Mouse (Mus musculus) adrenal gland, adult 2 months (tissue): ENCODE results near the gene Cdc37. TPM values are rescaled to one million over a fixed set of nuclear protein-coding genes. Genes with fewer than 3 reads are reported as not detected.
A peak's percentile ranks its signal among the peaks of the same experiment; 100 is the strongest.
"Not testable (repeated sequence)": the region's sequence is repeated elsewhere in the genome, so short reads cannot be mapped to it uniquely, and the experiment has no call there.

Experiments
- DNase-seq: peaks from one replicate; pipeline ENCODE4 v3.0.0; 2021
- long read RNA-seq: library from polyadenylated mRNA; stranded (forward); transcript quantifications from one replicate; pipeline ENCODE4 v2.0.0, GENCODE M21; 2021
- polyA plus RNA-seq: library from polyadenylated mRNA; depleted of rRNA; stranded (reverse); fragments of >200 nt; gene quantifications from 2 replicates; pipeline ENCODE4 v1.2.3, GENCODE M21; 2012; rRNA removed
- total RNA-seq, 2 experiments: library from RNA; stranded (reverse); gene quantifications; 2 replicates each; pipeline ENCODE4 v1.2.3; 2021

Cdc37 gene
- total RNA-seq = 100 to 1,000 TPM; 179 to 202 TPM
- 58.3 and 59.0 TPM in 2 replicates for polyA plus RNA-seq
- long read RNA-seq, full-length matches to known transcripts = 206 of 238 reads
- long read RNA-seq, partial matches to known transcripts = 7 of 238 reads
- long read RNA-seq, other reads (novel, unspliced or antisense) = 25 of 238 reads

DNA sequence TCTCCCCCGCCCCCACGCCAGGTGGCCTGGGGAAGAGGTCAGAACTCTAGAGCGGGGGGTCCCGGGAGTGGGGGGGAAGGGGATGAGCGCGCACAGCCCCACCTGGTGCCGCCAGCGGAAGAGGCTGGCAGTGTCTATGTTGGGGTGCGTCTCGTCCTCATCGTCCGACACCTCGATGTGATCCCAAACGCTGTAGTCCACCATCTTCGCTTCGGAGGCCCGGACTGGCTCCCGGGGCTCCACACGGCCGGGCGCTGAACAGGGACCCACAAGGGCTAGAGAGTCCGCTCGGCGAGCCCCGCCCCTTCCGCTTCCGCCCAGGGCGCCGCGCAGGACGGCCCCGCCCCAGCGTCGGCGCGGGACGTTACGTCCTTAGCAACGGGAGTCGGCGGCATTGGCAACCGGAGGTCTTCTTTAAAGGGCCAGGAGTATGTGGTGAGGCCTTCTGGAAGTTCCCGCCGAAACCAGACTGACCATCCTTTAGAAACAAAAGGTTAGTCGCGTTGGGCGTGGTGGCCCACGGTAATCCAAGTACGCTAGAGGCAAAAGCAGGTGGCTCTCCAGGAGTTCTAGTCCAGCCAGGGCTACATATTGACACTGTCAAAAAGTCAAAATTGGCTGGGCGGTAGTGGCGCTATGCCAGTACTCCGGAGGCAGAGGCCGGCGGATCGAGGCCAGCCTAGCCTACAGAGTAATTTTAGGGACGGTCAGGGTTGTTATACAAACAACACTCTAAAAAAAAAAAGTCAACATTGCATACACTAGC, at the start of gene Cdc37:
TSS of gene Cdc37 (minus strand) at position 329 of the 766 bp plus-strand sequence.
- DNase-seq = peak; percentile 95

- no peak for DNase-seq
Measured at GRCm38 (mm10) chr9:21198960-21199359, 49.2 kb upstream of the Cdc37 start.

- DNase-seq = no peak
Measured at GRCm38 (mm10) chr9:21197981-21198380, 48.2 kb upstream of the Cdc37 start.

GRCm38 (mm10) chr9:21196521-21197433, 47.0 kb upstream of the Cdc37 start:
- no peak for DNase-seq

- DNase-seq = not testable (repeated sequence)
Measured at GRCm38 (mm10) chr9:21195736-21196505, 46.1 kb upstream of the Cdc37 start.

DNA sequence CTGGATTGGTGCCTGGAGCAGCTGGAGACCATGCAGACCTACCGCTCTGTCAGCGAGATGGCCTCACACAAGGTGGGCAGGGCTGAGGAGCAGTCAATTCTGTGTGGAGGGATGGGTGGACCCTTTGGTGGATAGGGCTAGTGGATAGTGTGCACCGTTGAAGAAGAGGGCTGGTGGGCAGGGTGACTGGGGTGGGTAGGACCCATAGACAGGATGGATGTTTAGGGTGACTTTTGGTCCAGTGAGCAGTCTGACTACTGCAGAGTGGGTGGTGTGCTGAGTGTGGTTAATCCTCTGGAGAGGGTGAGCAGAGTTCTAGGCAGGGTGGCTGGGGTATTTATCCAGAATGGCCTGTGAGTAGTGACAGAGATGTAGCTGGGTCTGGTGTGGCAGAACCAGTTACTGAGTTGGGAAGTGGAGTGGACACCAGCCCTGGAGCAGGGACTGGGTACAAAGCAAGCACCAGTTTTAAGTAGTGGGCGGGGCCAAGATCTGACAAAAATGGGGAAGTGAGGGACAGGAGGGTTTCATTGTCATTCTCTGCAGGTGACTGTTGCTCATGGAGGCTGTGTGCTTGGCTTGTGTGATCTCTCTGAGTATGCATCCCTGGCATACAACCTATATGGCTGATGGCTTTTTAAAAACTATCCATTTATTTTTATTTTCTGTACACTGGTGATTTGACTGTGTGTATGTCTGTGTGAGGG, 45.2 kb upstream of the Cdc37 start:
- no peak for DNase-seq

DNA sequence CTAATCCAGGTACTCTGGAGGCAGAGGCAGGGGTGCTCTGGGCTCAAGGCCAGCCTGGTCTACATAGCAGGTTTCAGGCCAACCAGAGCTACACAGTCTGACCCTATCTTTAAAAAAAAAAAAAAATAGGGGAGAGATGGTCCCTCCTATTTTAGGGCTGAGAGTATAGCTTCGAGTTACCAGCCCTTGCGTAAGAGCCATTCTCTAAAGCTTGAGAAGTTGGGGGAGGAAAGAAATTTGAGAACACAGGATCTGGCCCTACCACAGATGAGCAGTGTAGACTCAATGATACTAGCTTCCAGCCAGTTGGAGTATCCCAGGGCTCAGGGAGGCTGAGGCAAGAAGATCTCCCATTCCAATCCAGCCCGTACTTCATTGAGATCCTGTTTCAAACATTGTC, 44.0 kb upstream of the Cdc37 start:
- DNase-seq = no peak

DNA sequence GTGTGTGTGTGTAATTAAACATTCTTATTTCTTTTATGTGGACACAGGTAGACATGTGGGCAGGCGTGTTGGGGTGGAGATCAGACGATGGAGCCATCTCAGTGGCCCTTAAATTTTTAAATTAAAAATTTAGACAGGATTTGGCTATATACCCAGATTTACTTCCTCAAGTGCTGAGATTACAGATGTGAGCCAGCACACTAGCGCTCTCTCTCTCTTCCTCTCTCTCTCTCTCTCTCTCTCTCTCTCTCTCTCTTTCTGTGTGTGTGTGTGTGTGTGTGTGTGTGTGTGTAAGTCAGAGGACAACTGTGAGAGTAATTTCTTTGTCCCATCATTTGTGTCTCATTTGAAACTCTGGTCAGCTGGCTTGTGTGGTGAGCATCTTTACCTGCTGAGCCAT, 40.9 kb upstream of the Cdc37 start:
- DNase-seq = no peak

GRCm38 (mm10) chr9:21189905-21190304, 40.1 kb upstream of the Cdc37 start:
- no peak for DNase-seq

DNA sequence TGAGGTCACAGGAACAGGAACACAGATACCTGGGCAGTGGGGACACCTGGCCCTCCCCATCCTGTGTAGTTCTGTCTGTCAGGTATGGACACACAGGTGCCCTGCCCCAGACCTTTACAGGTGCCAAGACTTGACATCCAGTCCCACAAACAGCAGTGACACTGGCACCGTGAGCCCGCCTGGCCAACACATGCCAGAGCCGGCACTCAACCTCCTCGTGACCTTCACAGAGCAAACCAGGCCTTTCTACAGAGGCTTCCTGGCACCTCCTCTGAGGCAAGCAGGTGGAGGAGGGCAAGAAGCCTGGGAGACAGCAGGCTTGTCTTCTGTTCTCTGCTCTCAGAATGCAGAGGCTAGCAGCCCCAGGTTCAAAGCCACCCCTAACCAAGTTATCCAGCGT, 35.7 kb upstream of the Cdc37 start:
- DNase-seq = peak; percentile 49

GRCm38 (mm10) chr9:21184733-21185132, 35.0 kb upstream of the Cdc37 start:
- DNase-seq = peak; percentile 55

- DNase-seq = peak; percentile 87
Measured at GRCm38 (mm10) chr9:21183905-21184413, 34.2 kb upstream of the Cdc37 start.

- DNase-seq = no peak
Measured at GRCm38 (mm10) chr9:21183421-21183820, 33.6 kb upstream of the Cdc37 start.

GRCm38 (mm10) chr9:21181421-21182220, 31.8 kb upstream of the Cdc37 start:
- peak; percentile 50 for DNase-seq

GRCm38 (mm10) chr9:21180841-21181240, 31.1 kb upstream of the Cdc37 start:
- no peak for DNase-seq

DNA sequence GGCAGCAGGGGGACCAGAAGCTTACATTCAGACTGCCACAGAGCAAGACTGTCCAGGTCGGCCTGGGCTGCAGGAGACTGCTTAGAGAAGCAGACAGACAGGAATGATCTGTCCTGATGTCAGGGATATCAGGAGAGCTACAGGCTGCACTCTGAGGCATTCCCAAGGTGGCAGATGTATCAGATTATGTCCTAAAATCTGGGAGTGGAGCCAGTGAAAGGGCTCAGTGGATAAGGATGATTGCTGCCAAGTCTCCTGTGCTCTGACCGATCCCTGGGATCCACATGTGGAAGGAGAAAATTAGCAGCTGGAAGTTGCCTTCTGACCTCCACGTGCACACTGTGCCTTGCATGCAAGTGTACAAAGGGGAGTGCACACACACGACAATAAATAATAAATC, 30.6 kb upstream of the Cdc37 start:
- no peak for DNase-seq

GRCm38 (mm10) chr9:21172364-21172763, 22.6 kb upstream of the Cdc37 start:
- DNase-seq = no peak

DNA sequence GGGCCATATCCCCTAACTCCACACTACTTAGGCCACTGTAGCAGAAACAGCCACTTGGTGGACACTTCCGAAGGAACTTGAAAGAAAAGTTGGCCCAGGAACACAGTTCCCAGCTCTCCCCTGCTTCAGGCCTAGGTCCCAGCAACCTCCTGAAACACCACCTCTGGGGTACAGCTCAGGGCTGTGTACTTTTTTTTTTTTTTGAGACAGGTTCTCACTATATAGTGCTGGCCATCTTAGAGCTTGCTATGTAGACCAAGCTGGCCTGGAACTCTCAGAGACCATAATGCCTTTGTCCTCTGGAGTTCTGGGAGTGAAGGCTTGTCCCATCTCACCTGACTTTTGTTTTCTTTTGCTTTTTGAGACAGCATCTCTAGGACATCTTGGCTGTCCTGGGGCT, 19.4 kb upstream of the Cdc37 start:
- DNase-seq = no peak

- DNase-seq = peak; percentile 81
Measured at GRCm38 (mm10) chr9:21168161-21169123, 18.7 kb upstream of the Cdc37 start.
